Mouse (Mus musculus): ENCODE results near the gene Skor1. TPM values are rescaled to one million over a fixed set of nuclear protein-coding genes. Genes with fewer than 3 reads are reported as not detected.

The Skor1 gene
- polyA plus RNA-seq, 1 experiment from 2014 or later = not detected

GRCm38 (mm10) chr9:63094030-63094429 is 54.7 kb downstream of the Skor1 start:
- no peak overlapping the region for H3K27ac ChIP-seq (ENCODE audit: low read depth, low read length)
- peaks cover 10% of the 10 kb centered on the region for H3K4me1 ChIP-seq (replicated peaks; ENCODE audit: control insufficient read depth, insufficient read depth, low read length)
- H3K36me3 ChIP-seq (ENCODE audit: control insufficient read depth, insufficient read depth, low read length) = no peaks in the 10 kb centered on the region
- H3K4me2 ChIP-seq = no peak overlapping the region
- 66% methylated on average over 1 of the region's 1 CpGs for WGBS
- no peaks in the 10 kb centered on the region for H3K9me3 ChIP-seq (ENCODE audit: control insufficient read depth, low read length)
- DNase-seq (ENCODE audit: low spot score) = no peak
- no peak overlapping the region for H3K4me3 ChIP-seq (ENCODE audit: low read depth, low read length)
- H3K9ac ChIP-seq (ENCODE audit: low read depth, low read length) = no peak overlapping the region
- no peaks in the 10 kb centered on the region for H3K27me3 ChIP-seq (replicated peaks; ENCODE audit: control insufficient read depth, insufficient read depth, low read length)
- no peak for ATAC-seq (replicated peaks; ENCODE audit: low FRiP score)

DNA sequence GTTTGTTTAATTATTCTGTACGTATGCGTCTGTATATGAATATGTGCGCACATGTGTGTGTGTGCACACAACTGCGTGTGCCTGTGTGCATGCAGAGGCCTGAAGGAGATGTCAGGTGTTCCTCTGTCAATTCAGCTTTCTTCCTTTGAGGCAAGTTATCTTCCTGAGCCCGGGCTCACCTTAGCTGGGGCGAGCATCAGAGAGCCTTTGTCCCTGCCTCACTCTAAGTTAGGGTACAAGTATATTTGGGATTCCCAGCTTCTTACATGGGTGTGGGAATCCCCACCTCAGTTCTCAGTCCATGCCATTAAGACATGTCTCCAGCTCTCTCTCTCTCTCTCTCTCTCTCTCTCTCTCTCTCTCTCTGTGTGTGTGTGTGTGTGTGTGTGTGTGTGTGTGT is 56.2 kb downstream of the Skor1 start:
- Histone ChIP-seq H3K9ac (ENCODE audit: low read depth, low read length) (no peak overlapping the region), H3K36me3 (ENCODE audit: control insufficient read depth, insufficient read depth, low read length) (no peaks in the 10 kb centered on the region), H3K27ac (ENCODE audit: low read depth, low read length) (peak overlapping the region; percentile 48; the same call in 1 of the 2 replicates), H3K4me3 (ENCODE audit: low read depth, low read length) (no peak overlapping the region), H3K9me3 (ENCODE audit: control insufficient read depth, low read length) (no peaks in the 10 kb centered on the region), H3K4me1 (replicated peaks; ENCODE audit: control insufficient read depth, insufficient read depth, low read length) (peaks cover 10% of the 10 kb centered on the region), H3K27me3 (replicated peaks; ENCODE audit: control insufficient read depth, insufficient read depth, low read length) (no peaks in the 10 kb centered on the region), H3K4me2 (peak overlapping the region; percentile 49)
- DNase-seq (ENCODE audit: low spot score) (no peak), ATAC-seq (replicated peaks; ENCODE audit: low FRiP score) (no peak)
- 11% methylated on average over 6 of the region's 6 CpGs for WGBS

DNA sequence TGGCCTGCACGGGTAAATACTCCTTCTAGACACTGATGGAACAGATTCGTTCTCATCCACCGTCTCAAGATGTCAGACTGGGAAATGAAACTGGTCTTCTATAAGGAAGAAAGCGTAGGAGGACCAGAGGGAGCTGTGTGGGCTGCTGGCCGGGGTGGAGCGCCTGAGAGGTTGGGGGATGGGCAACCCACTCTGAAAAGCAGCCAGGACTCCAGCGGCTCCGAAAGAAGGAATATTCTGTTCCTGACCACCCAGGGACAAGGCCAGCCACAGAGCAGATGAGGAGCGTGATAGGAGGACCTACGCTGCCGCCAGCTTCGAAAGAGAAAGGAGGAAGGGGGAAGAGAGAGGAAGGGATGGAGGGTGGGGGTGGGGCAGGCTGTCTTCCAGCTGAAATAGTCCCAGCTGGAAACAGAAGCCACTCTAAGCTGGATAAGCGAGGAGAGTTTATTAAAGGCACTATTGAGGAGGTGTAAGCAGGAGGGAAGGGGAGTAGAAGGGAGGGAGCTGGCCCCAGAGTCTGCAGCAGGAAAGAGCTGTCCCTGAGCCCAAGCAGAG is 56.7 kb downstream of the Skor1 start:
- Histone ChIP-seq H3K27me3 (replicated peaks; ENCODE audit: control insufficient read depth, insufficient read depth, low read length) (no peaks in the 10 kb centered on the region), H3K4me3 (ENCODE audit: low read depth, low read length) (peak overlapping the region; percentile 21), H3K4me2 (peak overlapping the region; percentile 49), H3K9ac (ENCODE audit: low read depth, low read length) (0 out of 2 replicates have a peak overlapping the region, but pooled peaks have one; percentile 47), H3K36me3 (ENCODE audit: control insufficient read depth, insufficient read depth, low read length) (no peaks in the 10 kb centered on the region), H3K4me1 (replicated peaks; ENCODE audit: control insufficient read depth, insufficient read depth, low read length) (peaks cover 10% of the 10 kb centered on the region), H3K9me3 (ENCODE audit: control insufficient read depth, low read length) (no peaks in the 10 kb centered on the region), H3K27ac (ENCODE audit: low read depth, low read length) (peak overlapping the region; percentile 48; the same call in 1 of the 2 replicates)
- 3% methylated on average over 13 of the region's 13 CpGs for WGBS
- DNase-seq (ENCODE audit: low spot score) (peak; percentile 62), ATAC-seq (replicated peaks; ENCODE audit: low FRiP score) (no peak)

DNA sequence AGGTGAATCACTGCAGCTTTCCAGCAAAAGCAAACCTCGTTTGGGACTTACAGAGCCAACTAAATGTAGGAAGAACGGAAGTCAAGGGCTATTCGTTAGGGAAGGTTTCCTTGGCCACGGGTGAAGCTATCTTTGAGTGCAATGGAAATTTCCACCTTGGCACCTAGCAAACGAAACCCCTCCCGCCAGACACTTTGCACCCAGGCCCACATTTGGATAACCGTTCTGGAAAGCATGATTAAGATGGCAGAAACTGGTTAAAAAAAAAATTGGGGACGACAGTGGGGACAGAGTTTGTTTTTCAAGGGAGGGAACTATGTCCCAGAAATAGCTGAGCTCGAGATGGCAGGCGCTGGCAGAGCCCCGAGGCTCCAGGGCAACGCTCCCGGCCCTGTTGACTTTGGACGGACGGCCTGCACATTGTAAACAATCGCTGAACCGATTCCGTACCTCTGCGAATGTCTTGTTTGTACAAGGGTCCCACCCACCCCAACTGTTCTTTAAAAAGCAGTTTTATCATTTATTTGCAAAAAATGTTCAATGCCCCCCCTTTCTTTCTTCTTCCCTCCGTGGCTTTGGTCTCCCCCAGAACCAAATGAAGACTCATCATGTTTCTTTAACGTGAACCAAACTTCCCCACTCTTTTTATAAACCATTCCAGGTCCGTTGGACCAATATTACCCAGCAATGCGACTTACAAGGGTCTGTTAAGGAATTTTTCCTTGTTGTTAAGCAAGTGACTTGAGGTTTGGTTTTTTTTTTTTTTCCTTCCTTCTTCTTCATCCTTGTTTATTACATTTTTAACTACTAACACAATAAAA is 57.5 kb downstream of the Skor1 start:
- H3K36me3 ChIP-seq (ENCODE audit: control insufficient read depth, insufficient read depth, low read length) = no peaks in the 10 kb centered on the region
- DNase-seq (ENCODE audit: low spot score) (no peak), ATAC-seq (replicated peaks; ENCODE audit: low FRiP score) (no peak)
- no peaks in the 10 kb centered on the region for H3K9me3 ChIP-seq (ENCODE audit: control insufficient read depth, low read length)
- no peak overlapping the region; the same call in 1 of the 2 replicates for H3K4me3 ChIP-seq (ENCODE audit: low read depth, low read length)
- peak overlapping the region; percentile 48; the same call in 1 of the 2 replicates for H3K27ac ChIP-seq (ENCODE audit: low read depth, low read length)
- H3K4me1 ChIP-seq (replicated peaks; ENCODE audit: control insufficient read depth, insufficient read depth, low read length) = peaks cover 10% of the 10 kb centered on the region
- H3K9ac ChIP-seq (ENCODE audit: low read depth, low read length) = no peak overlapping the region
- no peaks in the 10 kb centered on the region for H3K27me3 ChIP-seq (replicated peaks; ENCODE audit: control insufficient read depth, insufficient read depth, low read length)
- 29% methylated on average over 23 of the region's 23 CpGs for WGBS
- H3K4me2 ChIP-seq = peak overlapping the region; percentile 49

- WGBS = 92% methylated on average over 4 of the region's 4 CpGs
- DNase-seq (ENCODE audit: low spot score) (no peak), ATAC-seq (replicated peaks; ENCODE audit: low FRiP score) (no peak)
- Histone ChIP-seq H3K36me3 (ENCODE audit: control insufficient read depth, insufficient read depth, low read length) (no peaks in the 10 kb centered on the region), H3K4me2 (no peak overlapping the region), H3K4me3 (ENCODE audit: low read depth, low read length) (no peak overlapping the region), H3K9me3 (ENCODE audit: control insufficient read depth, low read length) (no peaks in the 10 kb centered on the region), H3K27ac (ENCODE audit: low read depth, low read length) (no peak overlapping the region), H3K27me3 (replicated peaks; ENCODE audit: control insufficient read depth, insufficient read depth, low read length) (no peaks in the 10 kb centered on the region), H3K9ac (ENCODE audit: low read depth, low read length) (no peak overlapping the region), H3K4me1 (replicated peaks; ENCODE audit: control insufficient read depth, insufficient read depth, low read length) (peaks cover 10% of the 10 kb centered on the region)
Measured at GRCm38 (mm10) chr9:63089141-63089540, 59.6 kb downstream of the Skor1 start.

Other genes with a start within 250 kb of the Skor1 start
- gene Pias1, start 161.0 kb downstream of the Skor1 start, polyA plus RNA-seq (2014; fragmentation: Nextera tagmentation; extraction: Ambion mirVana) = 41.5 and 44.7 TPM in 2 replicates
- 23.5 and 27.1 TPM in 2 replicates for gene Map2k5, start 228.9 kb upstream of the Skor1 start, polyA plus RNA-seq (2014; fragmentation: Nextera tagmentation; extraction: Ambion mirVana)

All from liver, embryonic 11.5 days (tissue).